Mouse (Mus musculus): ENCODE measurements around the gene Tedc2. TPM values are rescaled to one million over a fixed set of nuclear protein-coding genes. Genes with fewer than 3 reads are reported as not detected.
A peak's percentile ranks its signal among the peaks of the same experiment; 100 is the strongest.

The Tedc2 gene
- polyA plus RNA-seq, 1 experiment from 2014 or later: 7.6 TPM

DNA sequence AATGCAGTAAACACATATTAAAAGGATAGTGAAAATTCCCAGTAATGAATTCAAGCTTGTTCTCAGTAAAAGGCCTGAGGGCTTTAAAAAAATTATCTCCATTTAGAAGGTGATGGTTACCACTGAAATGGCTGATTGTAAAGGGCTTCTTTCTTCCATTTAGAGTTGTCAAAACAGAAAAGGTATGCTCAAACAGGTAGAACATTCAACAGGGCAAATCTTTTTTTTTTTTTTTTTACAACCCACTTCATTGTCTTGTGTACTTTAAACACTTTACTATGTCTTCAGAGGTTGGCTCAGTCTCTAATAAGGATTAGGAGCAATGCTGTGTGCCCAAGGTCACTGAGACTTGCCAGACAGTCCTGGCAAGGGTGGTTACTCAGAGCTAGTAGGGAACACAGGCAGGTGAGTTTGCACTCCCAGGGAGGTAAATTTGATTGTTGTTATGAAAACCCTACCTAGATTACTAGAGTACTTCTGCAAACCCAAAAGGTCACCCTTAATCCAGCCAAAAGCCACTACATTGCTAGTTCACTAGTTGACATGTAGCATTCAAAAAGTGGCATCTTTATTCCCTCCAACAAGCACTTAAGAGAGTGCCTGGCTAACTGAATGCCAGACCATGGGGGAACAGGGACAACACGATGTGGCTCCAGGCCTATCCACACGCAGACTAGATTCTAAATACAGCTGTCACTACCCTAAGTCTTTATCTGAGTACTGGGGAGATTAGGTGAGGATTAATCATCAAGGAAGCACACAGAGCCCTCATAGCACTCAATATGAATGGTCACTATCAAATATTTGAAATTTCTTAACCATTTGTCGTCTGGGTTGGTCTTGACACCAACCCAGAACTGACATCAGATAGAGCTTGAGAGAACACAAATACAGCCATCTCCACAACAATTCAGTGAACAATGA is 16.8 kb downstream of the Tedc2 start:
- ATAC-seq (ENCODE audit: insufficient read depth, low FRiP score): no peak
- Histone ChIP-seq H3K4me3 (replicated peaks; ENCODE audit: low read length) (no peak overlapping the region), H3K9ac (ENCODE audit: low read length) (no peak overlapping the region), H3K27ac (ENCODE audit: low read length) (no peak overlapping the region), H3K9me3 (replicated peaks; ENCODE audit: control insufficient read depth, low read length) (no peaks in the 10 kb centered on the region), H3K4me1 (ENCODE audit: control insufficient read depth, insufficient read depth, low read length) (peaks cover 46% of the 10 kb centered on the region), H3K27me3 (ENCODE audit: control insufficient read depth, insufficient read depth, low read length) (peaks cover 14% of the 10 kb centered on the region; the same call in 1 of the 2 replicates), H3K4me2 (ENCODE audit: low read depth, low read length) (peak overlapping the region; percentile 90), H3K36me3 (ENCODE audit: control insufficient read depth, insufficient read depth, low read length) (no peaks in the 10 kb centered on the region)
- 58% methylated on average over 3 of the region's 3 CpGs for WGBS

- H3K4me3 ChIP-seq (replicated peaks; ENCODE audit: low read length): no peak overlapping the region
- no peak overlapping the region for H3K27ac ChIP-seq (ENCODE audit: low read length)
- peaks cover 12% of the 10 kb centered on the region; the same call in 1 of the 2 replicates for H3K27me3 ChIP-seq (ENCODE audit: control insufficient read depth, insufficient read depth, low read length)
- no peak for ATAC-seq (ENCODE audit: insufficient read depth, low FRiP score)
- WGBS: 48% methylated on average over 4 of the region's 4 CpGs
- H3K4me2 ChIP-seq (ENCODE audit: low read depth, low read length): no peak overlapping the region
- no peaks in the 10 kb centered on the region for H3K36me3 ChIP-seq (ENCODE audit: control insufficient read depth, insufficient read depth, low read length)
- H3K9ac ChIP-seq (ENCODE audit: low read length): no peak overlapping the region
- peaks cover 39% of the 10 kb centered on the region for H3K4me1 ChIP-seq (ENCODE audit: control insufficient read depth, insufficient read depth, low read length)
- no peaks in the 10 kb centered on the region for H3K9me3 ChIP-seq (replicated peaks; ENCODE audit: control insufficient read depth, low read length)
Observed at GRCm38 (mm10) chr17:24203068-24203467, 17.6 kb downstream of the Tedc2 start.

DNA sequence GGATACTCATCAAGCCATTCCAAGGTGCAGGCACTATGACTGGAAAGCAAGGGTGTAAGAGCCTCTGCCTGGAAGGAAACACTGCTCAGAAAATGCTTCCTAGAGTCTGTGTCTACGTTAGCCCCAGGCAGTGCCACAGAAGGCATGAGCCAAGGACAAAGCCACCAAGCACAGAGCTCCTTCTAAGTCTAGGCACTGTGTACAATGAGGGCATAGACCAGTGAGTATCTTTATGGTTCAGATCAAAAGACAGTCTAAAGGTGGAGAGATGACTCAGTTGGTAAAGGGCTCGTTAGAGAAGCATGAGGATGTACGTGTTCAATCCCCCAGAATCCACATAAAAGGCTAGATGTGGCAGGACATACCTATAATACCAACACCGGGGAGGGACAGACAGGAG is 19.6 kb downstream of the Tedc2 start:
- 83% methylated on average over 4 of the region's 4 CpGs for WGBS
- ATAC-seq (ENCODE audit: insufficient read depth, low FRiP score): no peak
- H3K4me3 ChIP-seq (replicated peaks; ENCODE audit: low read length): no peak overlapping the region
- H3K4me2 ChIP-seq (ENCODE audit: low read depth, low read length): no peak overlapping the region
- H3K27ac ChIP-seq (ENCODE audit: low read length): no peak overlapping the region
- no peaks in the 10 kb centered on the region for H3K36me3 ChIP-seq (ENCODE audit: control insufficient read depth, insufficient read depth, low read length)
- peaks cover 21% of the 10 kb centered on the region for H3K4me1 ChIP-seq (ENCODE audit: control insufficient read depth, insufficient read depth, low read length)
- 0 out of 2 replicates have a peak, but pooled peaks cover 3% of the 10 kb centered on the region for H3K27me3 ChIP-seq (ENCODE audit: control insufficient read depth, insufficient read depth, low read length)
- no peaks in the 10 kb centered on the region for H3K9me3 ChIP-seq (replicated peaks; ENCODE audit: control insufficient read depth, low read length)
- H3K9ac ChIP-seq (ENCODE audit: low read length): no peak overlapping the region

DNA sequence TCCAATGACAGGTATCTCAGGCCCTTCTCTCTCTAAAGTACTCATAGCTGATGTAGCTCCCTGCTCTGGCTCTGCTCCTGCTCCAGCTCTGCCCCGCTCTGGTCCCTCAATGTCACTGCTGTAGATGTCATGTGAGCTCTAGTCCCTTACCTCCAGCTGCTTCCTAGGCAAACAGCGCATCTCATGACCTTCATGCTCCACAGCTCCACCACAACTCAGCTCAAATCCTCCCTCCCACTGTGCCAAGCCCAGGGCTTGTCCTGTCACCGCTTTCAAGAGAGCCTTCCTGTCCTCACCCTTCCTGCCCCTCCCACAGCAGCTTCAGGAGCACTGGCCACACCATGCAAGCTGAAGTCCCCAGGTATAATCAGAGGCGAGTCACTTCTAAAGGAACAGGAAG is 20.9 kb downstream of the Tedc2 start:
- Histone ChIP-seq H3K36me3 (ENCODE audit: control insufficient read depth, insufficient read depth, low read length) (no peaks in the 10 kb centered on the region), H3K4me2 (ENCODE audit: low read depth, low read length) (no peak overlapping the region), H3K27ac (ENCODE audit: low read length) (no peak overlapping the region), H3K9ac (ENCODE audit: low read length) (no peak overlapping the region), H3K9me3 (replicated peaks; ENCODE audit: control insufficient read depth, low read length) (no peaks in the 10 kb centered on the region), H3K4me1 (ENCODE audit: control insufficient read depth, insufficient read depth, low read length) (peaks cover 12% of the 10 kb centered on the region), H3K27me3 (ENCODE audit: control insufficient read depth, insufficient read depth, low read length) (no peaks in the 10 kb centered on the region), H3K4me3 (replicated peaks; ENCODE audit: low read length) (no peak overlapping the region)
- 66% methylated on average over 4 of the region's 4 CpGs for WGBS
- ATAC-seq (ENCODE audit: insufficient read depth, low FRiP score): no peak

DNA sequence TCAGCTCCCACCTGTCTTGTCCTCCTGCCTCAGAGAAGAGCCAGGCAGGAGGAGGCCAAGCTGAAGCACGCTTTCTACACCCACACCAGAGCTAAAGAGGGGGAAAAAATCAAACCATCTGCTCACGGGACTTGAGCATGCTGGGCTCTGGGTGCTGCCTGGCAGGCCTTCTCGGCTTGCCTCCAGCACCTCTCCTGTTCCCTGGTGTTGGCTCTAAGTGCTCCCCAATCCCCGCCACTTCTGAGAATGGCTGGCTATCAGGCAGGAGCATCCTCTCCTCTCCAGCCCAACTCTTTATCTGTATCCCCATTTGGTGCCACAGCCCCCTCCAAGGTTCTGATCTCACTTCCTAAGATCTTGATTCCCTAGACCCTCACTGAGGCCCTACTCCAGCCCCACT is 21.4 kb downstream of the Tedc2 start:
- WGBS: 81% methylated on average over 4 of the region's 4 CpGs

GRCm38 (mm10) chr17:24197032-24197824 is 23.4 kb downstream of the Tedc2 start:
- Histone ChIP-seq H3K4me2 (ENCODE audit: low read depth, low read length) (no peak overlapping the region), H3K4me1 (ENCODE audit: control insufficient read depth, insufficient read depth, low read length) (no peaks in the 10 kb centered on the region)

More for the DNA sequence above, 21.4 kb downstream of the Tedc2 start:
- H3K4me1 ChIP-seq (ENCODE audit: control insufficient read depth, insufficient read depth, low read length): peaks cover 8% of the 10 kb centered on the region; the same call in 1 of the 2 replicates
- 0 out of 2 replicates have a peak overlapping the region, but pooled peaks have one; percentile 10 for H3K9ac ChIP-seq (ENCODE audit: low read length)
- no peak overlapping the region for H3K4me3 ChIP-seq (replicated peaks; ENCODE audit: low read length)
- no peaks in the 10 kb centered on the region for H3K36me3 ChIP-seq (ENCODE audit: control insufficient read depth, insufficient read depth, low read length)
- no peak for ATAC-seq (ENCODE audit: insufficient read depth, low FRiP score)
- no peak overlapping the region for H3K27ac ChIP-seq (ENCODE audit: low read length)
- H3K9me3 ChIP-seq (replicated peaks; ENCODE audit: control insufficient read depth, low read length): no peaks in the 10 kb centered on the region
- H3K27me3 ChIP-seq (ENCODE audit: control insufficient read depth, insufficient read depth, low read length): no peaks in the 10 kb centered on the region
- H3K4me2 ChIP-seq (ENCODE audit: low read depth, low read length): no peak overlapping the region

GRCm38 (mm10) chr17:24195349-24195748 is 25.3 kb downstream of the Tedc2 start:
- ATAC-seq (ENCODE audit: insufficient read depth, low FRiP score): no peak
- Histone ChIP-seq H3K27me3 (ENCODE audit: control insufficient read depth, insufficient read depth, low read length) (no peaks in the 10 kb centered on the region), H3K4me3 (replicated peaks; ENCODE audit: low read length) (no peak overlapping the region), H3K4me1 (ENCODE audit: control insufficient read depth, insufficient read depth, low read length) (no peaks in the 10 kb centered on the region), H3K36me3 (ENCODE audit: control insufficient read depth, insufficient read depth, low read length) (no peaks in the 10 kb centered on the region), H3K4me2 (ENCODE audit: low read depth, low read length) (no peak overlapping the region), H3K27ac (ENCODE audit: low read length) (no peak overlapping the region), H3K9ac (ENCODE audit: low read length) (no peak overlapping the region), H3K9me3 (replicated peaks; ENCODE audit: control insufficient read depth, low read length) (no peaks in the 10 kb centered on the region)
- 52% methylated on average over 2 of the region's 2 CpGs for WGBS

More at GRCm38 (mm10) chr17:24197032-24197824, 23.4 kb downstream of the Tedc2 start:
- no peak overlapping the region for H3K4me3 ChIP-seq (replicated peaks; ENCODE audit: low read length)
- no peak overlapping the region for H3K27ac ChIP-seq (ENCODE audit: low read length)
- ATAC-seq (ENCODE audit: insufficient read depth, low FRiP score): peak; percentile 15; the same call in 1 of the 2 replicates
- no peaks in the 10 kb centered on the region for H3K36me3 ChIP-seq (ENCODE audit: control insufficient read depth, insufficient read depth, low read length)
- H3K9me3 ChIP-seq (replicated peaks; ENCODE audit: control insufficient read depth, low read length): no peaks in the 10 kb centered on the region
- H3K27me3 ChIP-seq (ENCODE audit: control insufficient read depth, insufficient read depth, low read length): no peaks in the 10 kb centered on the region
- no peak overlapping the region for H3K9ac ChIP-seq (ENCODE audit: low read length)
- 58% methylated on average over 15 of the region's 15 CpGs for WGBS

DNA sequence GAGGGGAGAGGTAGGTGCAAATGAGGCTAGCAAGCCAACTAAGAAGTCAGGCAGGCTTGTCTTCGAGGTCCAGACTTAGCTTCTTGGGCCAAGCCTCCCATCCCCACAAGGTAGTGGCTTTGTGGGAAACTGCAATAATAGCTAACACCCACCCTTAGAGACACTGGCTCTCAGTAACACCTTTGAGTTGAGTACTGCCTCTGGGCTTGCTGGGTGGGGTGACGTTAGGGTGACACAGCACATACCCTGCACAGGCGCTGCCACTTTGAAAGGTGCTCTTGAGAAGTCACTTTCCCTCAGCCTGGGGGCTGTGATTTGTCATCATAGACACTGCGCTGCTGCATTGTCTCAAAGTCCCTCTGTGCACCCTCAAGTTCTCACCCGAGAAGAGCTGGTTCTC is 26.9 kb downstream of the Tedc2 start:
- no peak for ATAC-seq (ENCODE audit: insufficient read depth, low FRiP score)
- Histone ChIP-seq H3K27me3 (ENCODE audit: control insufficient read depth, insufficient read depth, low read length) (no peaks in the 10 kb centered on the region), H3K4me2 (ENCODE audit: low read depth, low read length) (no peak overlapping the region), H3K9ac (ENCODE audit: low read length) (no peak overlapping the region), H3K27ac (ENCODE audit: low read length) (no peak overlapping the region), H3K9me3 (replicated peaks; ENCODE audit: control insufficient read depth, low read length) (no peaks in the 10 kb centered on the region), H3K4me1 (ENCODE audit: control insufficient read depth, insufficient read depth, low read length) (no peaks in the 10 kb centered on the region), H3K4me3 (replicated peaks; ENCODE audit: low read length) (no peak overlapping the region), H3K36me3 (ENCODE audit: control insufficient read depth, insufficient read depth, low read length) (no peaks in the 10 kb centered on the region)
- WGBS: 75% methylated on average over 5 of the region's 5 CpGs

- H3K9ac ChIP-seq (ENCODE audit: low read length): no peak overlapping the region
- H3K4me3 ChIP-seq (replicated peaks; ENCODE audit: low read length): no peak overlapping the region
- no peak overlapping the region for H3K27ac ChIP-seq (ENCODE audit: low read length)
- no peaks in the 10 kb centered on the region for H3K36me3 ChIP-seq (ENCODE audit: control insufficient read depth, insufficient read depth, low read length)
- no peaks in the 10 kb centered on the region for H3K27me3 ChIP-seq (ENCODE audit: control insufficient read depth, insufficient read depth, low read length)
- H3K4me1 ChIP-seq (ENCODE audit: control insufficient read depth, insufficient read depth, low read length): no peaks in the 10 kb centered on the region
- H3K4me2 ChIP-seq (ENCODE audit: low read depth, low read length): no peak overlapping the region
- no peaks in the 10 kb centered on the region for H3K9me3 ChIP-seq (replicated peaks; ENCODE audit: control insufficient read depth, low read length)
- no peak for ATAC-seq (ENCODE audit: insufficient read depth, low FRiP score)
- WGBS: 87% methylated on average over 8 of the region's 8 CpGs
Observed at GRCm38 (mm10) chr17:24193268-24193667, 27.4 kb downstream of the Tedc2 start.

Data from stomach, embryonic 16.5 days (tissue).